Mouse (Mus musculus) thymus, postnatal 25 days (tissue): ENCODE results near the gene Ampd3.

ENCODE experiments used
- DNase-seq: peaks from one replicate; pipeline ENCODE4 v3.0.0; 2022

Ampd3 gene

GRCm38 (mm10) chr7:110848371-110848770 is 80.4 kb downstream of the Ampd3 start:
- no peak for DNase-seq

GRCm38 (mm10) chr7:110851541-110852203 is 83.7 kb downstream of the Ampd3 start:
- no peak for DNase-seq

DNA sequence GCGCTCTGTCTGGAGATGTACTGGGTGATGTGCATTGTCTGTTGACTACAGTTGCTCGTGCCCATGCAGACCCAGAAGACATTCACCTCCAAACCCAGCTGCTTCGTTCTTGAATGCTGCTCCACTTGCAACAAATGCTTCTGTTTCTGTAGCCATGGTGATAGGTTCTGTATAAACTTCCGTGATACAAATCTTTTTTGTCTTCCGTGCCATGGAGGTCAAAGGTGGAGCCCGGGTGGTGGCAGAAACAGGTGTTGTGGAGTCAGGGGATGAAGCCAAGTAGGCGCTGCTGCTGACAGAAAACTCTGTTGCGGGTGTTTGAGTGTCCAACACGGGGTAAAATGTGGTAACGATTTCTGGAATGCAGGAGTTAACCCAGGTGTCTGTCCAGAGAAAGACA is 85.6 kb downstream of the Ampd3 start:
- DNase-seq, result no peak

DNA sequence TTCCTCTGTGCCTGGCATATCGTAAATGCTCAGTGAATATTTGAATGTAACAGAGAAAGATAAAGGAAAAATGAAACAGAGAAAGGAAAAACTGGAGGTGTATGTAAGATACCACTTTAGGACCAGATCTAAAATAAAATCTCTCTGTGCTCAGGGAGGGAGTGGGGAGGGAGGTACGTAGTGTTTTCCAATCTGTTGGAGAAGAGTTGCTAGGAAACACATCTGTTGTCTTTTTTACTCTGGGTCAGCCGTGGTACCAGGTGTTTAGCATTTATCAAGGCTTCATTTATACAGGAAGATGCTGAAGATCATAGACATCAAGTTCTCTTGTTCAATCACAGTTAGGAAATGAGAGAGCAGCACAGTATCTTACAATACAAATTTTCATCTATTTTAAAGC is 86.5 kb downstream of the Ampd3 start:
- no peak for DNase-seq

- DNase-seq, result no peak
Measured at GRCm38 (mm10) chr7:110854927-110855546, 87.0 kb downstream of the Ampd3 start.

- DNase-seq, result no peak
Measured at GRCm38 (mm10) chr7:110855604-110856003, 87.6 kb downstream of the Ampd3 start.

- DNase-seq, result no peak
Measured at GRCm38 (mm10) chr7:110860129-110860528, 92.1 kb downstream of the Ampd3 start.
